Mouse (Mus musculus): ENCODE measurements around the gene Grik5. TPM values are rescaled to one million over a fixed set of nuclear protein-coding genes. Genes with fewer than 3 reads are reported as not detected.

Gene Grik5
- total RNA-seq, 1 experiment from 2014 or later = 22.6 TPM

- no peak for DNase-seq
Observed at GRCm38 (mm10) chr7:24985799-24986198, 86.3 kb downstream of the Grik5 start.

- DNase-seq = no peak
Observed at GRCm38 (mm10) chr7:24984307-24984706, 87.8 kb downstream of the Grik5 start.

GRCm38 (mm10) chr7:24983396-24983795 lies 88.8 kb downstream of the Grik5 start:
- DNase-seq = no peak

GRCm38 (mm10) chr7:24980439-24980838 lies 91.7 kb downstream of the Grik5 start:
- DNase-seq = no peak

- DNase-seq = no peak
Observed at GRCm38 (mm10) chr7:24978781-24979180, 93.4 kb downstream of the Grik5 start.

- no peak for DNase-seq
Observed at GRCm38 (mm10) chr7:24974893-24975595, 97.1 kb downstream of the Grik5 start.

GRCm38 (mm10) chr7:24973902-24974301 lies 98.2 kb downstream of the Grik5 start:
- no peak for DNase-seq

- no peak for DNase-seq
Observed at GRCm38 (mm10) chr7:24973208-24973607, 98.9 kb downstream of the Grik5 start.

- peak; percentile 88 for DNase-seq
Observed at GRCm38 (mm10) chr7:24971972-24972893, 99.9 kb downstream of the Grik5 start, which contains the start of gene Rabac1. Gene Rabac1, minus strand, starts transcription at chr7:24972754.

GRCm38 (mm10) chr7:24971261-24971971 lies 100.7 kb downstream of the Grik5 start:
- DNase-seq = peak; percentile 45

- DNase-seq = no peak
Observed at GRCm38 (mm10) chr7:24970341-24970740, 101.8 kb downstream of the Grik5 start.

GRCm38 (mm10) chr7:24969805-24970204 lies 102.3 kb downstream of the Grik5 start:
- no peak for DNase-seq

- DNase-seq = no peak
Observed at GRCm38 (mm10) chr7:24968463-24968862, 103.7 kb downstream of the Grik5 start.

GRCm38 (mm10) chr7:24967966-24968365 lies 104.2 kb downstream of the Grik5 start:
- DNase-seq = no peak

- DNase-seq = peak; percentile 76
Observed at GRCm38 (mm10) chr7:24964897-24965535, 107.1 kb downstream of the Grik5 start.

- no peak for DNase-seq
Observed at GRCm38 (mm10) chr7:24964288-24964687, 107.9 kb downstream of the Grik5 start.

Small RNA genes within 50 kb of the gene (microRNA-seq; reads per million reads assigned to microRNA genes)
- 0 reads per million in 2 experiments for gene Mir6537
- 2.1 to 4.6 reads per million in 2 experiments for gene Mir7046
- 0.36 to 0.69 reads per million in 2 experiments for gene Mir7047

Other genes with a start within 250 kb of the Grik5 start
- 0.94 TPM in 1 of 2 replicates, not detected in the other for gene Gm9844, start 210.1 kb downstream of the Grik5 start, total RNA-seq (2021)
- gene Lypd4, start 202.4 kb downstream of the Grik5 start, total RNA-seq (2021) = not detected in 2 replicates
- not detected in 2 replicates for gene Dmrtc2, start 202.3 kb downstream of the Grik5 start, total RNA-seq (2021)
- 564 and 876 TPM in 2 replicates for gene Rps19, start 188.0 kb downstream of the Grik5 start, total RNA-seq (2021)
- 0.91 and 1.0 TPM in 2 replicates for gene Cd79a, start 175.0 kb downstream of the Grik5 start, total RNA-seq (2021)
- 126 and 138 TPM in 2 replicates for gene Arhgef1, start 169.4 kb downstream of the Grik5 start, total RNA-seq (2021)
- gene Gm4881, start 127.9 kb downstream of the Grik5 start, total RNA-seq (2021) = not detected in 2 replicates
- gene Rabac1, start 99.6 kb downstream of the Grik5 start, total RNA-seq (2021) = 244 and 300 TPM in 2 replicates
- gene Atp1a3, start 66.4 kb downstream of the Grik5 start, total RNA-seq (2021) = 84.1 and 110 TPM in 2 replicates
- gene Zfp574, start 221 bp upstream of the Grik5 start, total RNA-seq (2021) = 21.0 and 23.3 TPM in 2 replicates
- gene Pou2f2, start 107.4 kb upstream of the Grik5 start, total RNA-seq (2021) = 0.67 and 1.0 TPM in 2 replicates
- gene Dedd2, start 148.3 kb upstream of the Grik5 start, total RNA-seq (2021) = 17.5 and 18.0 TPM in 2 replicates
- 14.6 and 16.0 TPM in 2 replicates for gene Zfp526, start 149.1 kb upstream of the Grik5 start, total RNA-seq (2021)
- gene Gsk3a, start 165.5 kb upstream of the Grik5 start, total RNA-seq (2021) = 97.4 and 108 TPM in 2 replicates
- 19.4 and 33.2 TPM in 2 replicates for gene Erf, start 178.4 kb upstream of the Grik5 start, total RNA-seq (2021)
- gene Cic, start 195.4 kb upstream of the Grik5 start, total RNA-seq (2021) = 134 and 146 TPM in 2 replicates
- gene Pafah1b3, start 225.6 kb upstream of the Grik5 start, total RNA-seq (2021) = 31.9 and 35.8 TPM in 2 replicates
- not detected in 2 replicates for gene Prr19, start 229.1 kb upstream of the Grik5 start, total RNA-seq (2021)
- gene Tmem145, start 233.8 kb upstream of the Grik5 start, total RNA-seq (2021) = 1.6 and 3.7 TPM in 2 replicates
- gene Megf8, start 244.8 kb upstream of the Grik5 start, total RNA-seq (2021) = 56.9 and 77.1 TPM in 2 replicates

Data from adrenal gland, postnatal 25 days (tissue).